Mouse (Mus musculus) cerebellum, adult 2 months (tissue): ENCODE data around the gene Lamtor4.

ENCODE experiments used
- CTCF ChIP-seq: fragments of 200-500 bp; IDR thresholded peaks from 2 replicates; pipeline ENCODE4 v1.5.1; 2011; ENCODE audit warnings: low read depth, mild to moderate bottlenecking, control low read depth, low read length, moderate library complexity, borderline replicate concordance; ENCODE audit not compliant: insufficient read depth
- POLR2A ChIP-seq: fragments of 200-500 bp; IDR thresholded peaks from 2 replicates; pipeline ENCODE4 v1.6.1; 2011; ENCODE audit warnings: low read length, control low read depth, borderline replicate concordance; ENCODE audit not compliant: insufficient read depth

DNA sequence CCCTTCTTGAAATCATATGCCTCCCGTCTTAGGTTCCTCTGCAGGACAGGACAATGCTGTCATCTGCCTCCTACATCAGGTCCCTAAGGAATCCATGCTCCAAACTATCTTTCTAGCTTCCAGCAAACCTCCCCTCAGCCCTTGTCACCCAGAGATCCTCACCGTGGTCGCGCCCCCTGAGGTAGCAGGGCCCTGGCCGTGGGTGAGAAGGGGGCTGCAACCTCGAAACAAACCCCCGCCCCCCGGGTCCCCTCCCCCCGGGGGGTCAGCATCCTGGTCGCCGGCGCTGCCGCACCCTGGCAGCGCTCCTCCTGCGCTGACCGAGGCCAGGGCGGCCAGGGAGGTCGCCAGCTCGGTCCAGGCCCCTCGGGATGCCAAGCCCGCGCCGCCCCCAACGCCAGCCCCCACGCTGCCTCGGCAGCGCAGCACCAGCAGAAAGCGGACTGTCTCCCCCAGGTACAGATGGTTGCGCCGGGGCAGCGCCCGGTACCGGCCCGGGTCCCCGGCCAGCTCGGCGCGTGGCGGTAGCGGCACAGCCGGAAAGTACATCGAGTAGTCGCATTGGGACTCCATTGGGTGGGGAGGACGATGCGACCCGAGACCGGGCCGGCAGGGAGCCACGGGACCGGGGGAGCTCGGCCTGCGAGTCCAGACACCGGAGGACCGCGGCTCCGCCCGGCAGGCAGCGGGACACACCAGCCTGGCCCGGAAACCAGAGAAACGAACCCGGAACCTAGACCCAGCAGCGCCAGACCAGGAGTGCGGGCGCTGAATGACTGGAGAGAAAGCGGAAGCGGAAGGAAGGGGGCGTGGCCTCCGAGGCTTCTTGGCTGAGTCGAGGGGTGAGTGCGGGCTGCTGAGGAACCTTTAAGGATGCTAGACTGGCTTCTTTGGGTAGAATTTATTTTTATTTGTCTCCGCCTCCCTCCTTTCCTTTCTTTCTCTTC, 8.3 kb downstream of the Lamtor4 start, which contains the start of gene BC037034:
- TF ChIP-seq CTCF, result no peak
- peak; percentile 90 for TF ChIP-seq POLR2A
